Mouse (Mus musculus) stomach, postnatal 0 days (tissue): ENCODE results near the gene Ip6k3.

Source experiments
- CTCF ChIP-seq: IDR thresholded peaks from 2 replicates; pipeline ENCODE4 v1.5.1; 2016; ENCODE audit warnings: antibody characterized with exemption, low read depth, mild to moderate bottlenecking, moderate library complexity
- EP300 ChIP-seq: optimal IDR thresholded peaks from 2 replicates; pipeline ENCODE3; 2016; ENCODE audit warnings: antibody characterized with exemption

DNA sequence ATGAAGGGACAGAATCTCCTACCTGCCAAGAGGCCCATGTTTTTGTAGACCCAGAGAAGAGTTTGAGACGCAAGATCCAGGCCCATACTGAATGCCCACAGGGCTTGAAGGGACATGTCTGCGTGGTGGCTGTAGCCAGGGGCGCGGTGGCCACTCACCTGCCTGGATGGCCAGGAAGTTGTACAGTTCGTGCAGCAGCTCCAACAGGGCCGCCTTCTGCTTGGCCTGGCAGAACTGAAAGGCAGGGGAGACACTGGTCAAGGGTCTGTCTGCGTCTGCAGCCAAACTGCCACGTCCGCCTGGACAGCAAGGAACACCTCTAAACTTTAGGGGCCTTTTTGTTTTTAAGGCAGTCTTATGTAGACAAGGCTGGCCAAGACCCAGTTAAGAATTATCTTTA lies 31.6 kb upstream of the Ip6k3 start:
- TF ChIP-seq EP300, result no peak
- no peak for TF ChIP-seq CTCF
